17 mouse cellular contexts compared by ENCODE assay signal in genomic region chr4:141653044-141653443, GRCm38 (mm10). TPM values are rescaled to one million over a fixed set of nuclear protein-coding genes. Genes with fewer than 3 reads are reported as not detected.
"Had no signal": no experiment of that assay in that cellular context is flagged by ENCODE, and none has a peak within 500 bp of the region (broad histone marks: within the 10 kb centered on the region; RNA-seq: fewer than 3 reads in every experiment).

No protein-coding gene starts in this region.

- H3K4me3 ChIP-seq: lung, embryonic 15.5 days; megakaryocyte, embryonic 14.5 days; midbrain, embryonic 13.5 days; midbrain, embryonic 15.5 days; neural tube, embryonic 12.5 days had no signal

- ATAC-seq: midbrain, embryonic 13.5 days; midbrain, embryonic 15.5 days had no signal

- H3K27ac ChIP-seq: liver, embryonic 14.5 days; lung, embryonic 15.5 days; midbrain, embryonic 13.5 days; midbrain, embryonic 15.5 days; neural tube, embryonic 12.5 days had no signal

- DNase-seq: lung, postnatal 14 days; retina, postnatal 1 day; right cerebral cortex, adult 18-20 months; right cerebral cortex, postnatal 25 days; right cerebral cortex, postnatal 4 days; spleen, adult 18-20 months; thymus, adult 18-20 months; thymus, postnatal 14 days; thymus, postnatal 36 days had no signal

RNA-seq across cellular contexts. Expression of gene Slc25a34, which starts 29.4 kb away (rescaled TPM):
- total RNA-seq: monocyte, adult 5-6 weeks had no signal

RNA-seq across cellular contexts. Expression of gene Rsc1a1, which starts 32.4 kb away (rescaled TPM):
- total RNA-seq: monocyte, adult 5-6 weeks had no signal

RNA-seq across cellular contexts. Expression of gene Tmem82, which starts 34.6 kb away (rescaled TPM):
- total RNA-seq: monocyte, adult 5-6 weeks; neutrophil, adult 5-6 weeks had no signal

RNA-seq across cellular contexts. Expression of gene Fblim1, which starts 47.1 kb away (rescaled TPM):
- total RNA-seq: monocyte, adult 5-6 weeks had no signal
